Mouse (Mus musculus): ENCODE data around the gene Dnah8. TPM values are rescaled to one million over a fixed set of nuclear protein-coding genes. Genes with fewer than 3 reads are reported as not detected.

Gene Dnah8
- polyA plus RNA-seq, 1 experiment = 2.3 TPM

DNA sequence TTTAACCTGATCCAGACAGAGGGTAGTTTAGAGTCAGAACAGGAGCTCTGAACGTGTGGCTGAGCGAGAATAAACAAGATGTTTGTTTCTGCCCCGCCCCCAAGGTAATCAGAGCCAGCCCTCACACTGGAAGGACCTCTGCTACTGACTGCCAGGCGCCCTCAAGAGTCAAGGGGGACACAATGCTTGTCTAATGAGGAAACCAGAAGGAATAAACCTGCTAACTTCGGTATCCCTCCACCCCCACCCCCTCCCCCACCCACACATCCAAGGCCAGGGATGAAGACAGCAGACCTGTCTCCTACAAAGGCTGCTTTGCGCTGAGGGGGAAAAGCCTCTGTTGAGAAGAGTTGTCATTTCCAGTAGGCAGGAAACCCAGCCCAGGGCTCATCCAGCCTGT, 29.3 kb upstream of the Dnah8 start:
- DNase-seq (ENCODE audit: low read depth) = no peak
- no peak for TF ChIP-seq CTCF (IDR thresholded peaks at IDR 0.05; ENCODE audit: borderline replicate concordance, extremely low read depth, insufficient read depth, insufficient read length)
- TF ChIP-seq POLR2A (IDR thresholded peaks at IDR 0.05; ENCODE audit: borderline replicate concordance, extremely low read depth, insufficient read depth, insufficient read length, poor library complexity, severe bottlenecking) = no peak

DNA sequence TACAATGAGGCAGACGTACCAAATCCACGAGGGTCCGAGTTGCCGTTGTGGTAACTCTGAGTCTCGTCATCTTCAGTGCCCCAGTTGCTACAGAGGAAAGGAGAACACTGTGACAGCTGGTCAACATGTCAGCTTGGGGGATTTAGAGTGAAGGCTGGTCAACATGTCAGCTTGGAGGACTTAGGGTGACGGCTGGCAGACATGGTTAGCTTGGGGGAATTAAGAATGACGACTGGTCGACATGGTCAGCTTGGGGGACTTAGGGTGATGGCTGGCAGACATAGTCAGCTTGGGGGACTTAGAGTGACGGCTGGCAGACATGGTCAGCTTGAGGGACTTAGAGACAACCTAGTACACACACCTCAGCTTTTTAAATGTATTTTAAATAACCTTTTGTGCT, 26.4 kb upstream of the Dnah8 start:
- DNase-seq (ENCODE audit: low read depth) = no peak
- TF ChIP-seq CTCF (IDR thresholded peaks at IDR 0.05; ENCODE audit: borderline replicate concordance, extremely low read depth, insufficient read depth, insufficient read length) (no peak), POLR2A (IDR thresholded peaks at IDR 0.05; ENCODE audit: borderline replicate concordance, extremely low read depth, insufficient read depth, insufficient read length, poor library complexity, severe bottlenecking) (no peak)

DNA sequence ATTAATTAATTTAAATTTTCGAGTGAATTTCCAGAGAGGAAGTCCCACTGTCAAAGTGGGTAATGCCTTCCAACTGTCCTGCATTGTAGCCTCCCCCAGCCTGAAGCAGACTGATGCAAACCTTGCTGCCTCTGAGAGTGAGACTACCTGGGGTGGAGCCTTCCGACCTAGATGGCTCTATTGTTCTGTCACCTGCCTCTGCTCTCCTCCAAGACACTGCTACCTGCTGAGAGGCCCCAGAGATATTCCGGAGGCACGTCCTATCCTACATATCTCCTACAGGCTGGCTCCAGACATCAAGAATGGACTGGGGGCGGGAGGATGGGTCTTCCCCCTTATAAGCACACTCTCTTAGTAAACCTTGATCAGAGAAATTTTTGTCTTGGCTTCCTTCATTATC, 25.9 kb upstream of the Dnah8 start:
- TF ChIP-seq POLR2A (IDR thresholded peaks at IDR 0.05; ENCODE audit: borderline replicate concordance, extremely low read depth, insufficient read depth, insufficient read length, poor library complexity, severe bottlenecking) = no peak
- TF ChIP-seq CTCF (IDR thresholded peaks at IDR 0.05; ENCODE audit: borderline replicate concordance, extremely low read depth, insufficient read depth, insufficient read length) = no peak
- DNase-seq (ENCODE audit: low read depth) = no peak

DNA sequence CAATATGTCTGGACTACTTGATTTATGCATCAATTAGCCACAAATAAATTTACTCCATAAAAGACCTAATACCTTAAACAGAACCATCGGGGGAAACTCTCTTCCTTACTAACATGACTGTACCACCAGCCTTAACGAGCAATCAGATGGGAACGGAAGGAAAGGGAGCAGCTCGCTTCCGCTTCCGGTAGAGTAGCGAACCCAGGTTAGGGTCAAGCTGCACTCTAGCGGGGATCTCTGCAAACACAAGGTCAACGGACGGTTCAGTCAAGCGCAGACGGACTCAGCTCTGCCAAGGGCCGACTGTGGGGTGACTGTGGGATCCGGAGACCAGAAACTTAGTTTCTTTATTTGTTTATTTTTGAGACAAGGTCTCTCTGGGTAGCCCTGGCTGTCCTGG, 22.0 kb upstream of the Dnah8 start:
- DNase-seq (ENCODE audit: low read depth) = no peak
- TF ChIP-seq CTCF (IDR thresholded peaks at IDR 0.05; ENCODE audit: borderline replicate concordance, extremely low read depth, insufficient read depth, insufficient read length) = no peak
- TF ChIP-seq POLR2A (IDR thresholded peaks at IDR 0.05; ENCODE audit: borderline replicate concordance, extremely low read depth, insufficient read depth, insufficient read length, poor library complexity, severe bottlenecking) = no peak

DNA sequence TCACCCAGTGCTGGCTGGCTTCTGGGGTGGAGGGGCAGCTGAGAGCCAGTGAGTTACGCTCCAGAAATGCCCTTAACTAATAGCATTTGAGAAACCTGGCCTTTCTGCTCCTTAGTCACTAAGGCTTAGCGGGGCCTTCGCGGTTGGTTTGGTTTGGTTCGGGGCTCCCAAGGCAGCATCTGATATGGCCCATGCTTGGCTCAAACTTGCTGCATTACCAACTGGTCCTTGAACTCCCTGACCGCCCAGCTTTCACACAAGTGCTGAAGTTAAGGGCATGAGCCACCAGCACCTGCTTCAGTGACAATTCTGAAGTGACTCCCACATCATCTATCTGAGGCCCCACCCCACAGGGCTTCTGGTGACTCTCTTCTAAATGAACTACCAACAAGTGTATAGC, 19.9 kb upstream of the Dnah8 start:
- TF ChIP-seq CTCF (IDR thresholded peaks at IDR 0.05; ENCODE audit: borderline replicate concordance, extremely low read depth, insufficient read depth, insufficient read length) (no peak), POLR2A (IDR thresholded peaks at IDR 0.05; ENCODE audit: borderline replicate concordance, extremely low read depth, insufficient read depth, insufficient read length, poor library complexity, severe bottlenecking) (no peak)
- DNase-seq (ENCODE audit: low read depth) = no peak

DNA sequence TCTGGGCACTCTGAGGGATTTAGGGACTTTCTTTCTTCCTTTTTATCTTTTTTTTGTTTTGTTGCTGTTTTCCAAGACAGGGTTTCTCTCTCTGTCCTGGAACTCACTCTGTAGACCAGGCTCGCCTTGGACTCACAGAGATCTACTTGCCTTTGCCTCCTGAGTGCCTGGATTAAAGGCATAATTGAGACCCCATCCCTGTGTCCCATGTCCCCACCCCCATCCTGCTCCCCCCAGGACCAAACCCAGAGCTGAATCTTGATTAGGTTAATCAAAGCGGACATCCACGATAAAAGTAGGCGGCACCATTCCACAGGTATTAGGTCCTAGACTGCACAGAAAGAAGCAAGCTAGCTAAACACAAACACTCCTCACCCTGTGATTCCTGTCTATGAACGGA, 19.2 kb upstream of the Dnah8 start:
- TF ChIP-seq POLR2A (IDR thresholded peaks at IDR 0.05; ENCODE audit: borderline replicate concordance, extremely low read depth, insufficient read depth, insufficient read length, poor library complexity, severe bottlenecking) (no peak), CTCF (IDR thresholded peaks at IDR 0.05; ENCODE audit: borderline replicate concordance, extremely low read depth, insufficient read depth, insufficient read length) (no peak)
- DNase-seq (ENCODE audit: low read depth) = no peak

DNA sequence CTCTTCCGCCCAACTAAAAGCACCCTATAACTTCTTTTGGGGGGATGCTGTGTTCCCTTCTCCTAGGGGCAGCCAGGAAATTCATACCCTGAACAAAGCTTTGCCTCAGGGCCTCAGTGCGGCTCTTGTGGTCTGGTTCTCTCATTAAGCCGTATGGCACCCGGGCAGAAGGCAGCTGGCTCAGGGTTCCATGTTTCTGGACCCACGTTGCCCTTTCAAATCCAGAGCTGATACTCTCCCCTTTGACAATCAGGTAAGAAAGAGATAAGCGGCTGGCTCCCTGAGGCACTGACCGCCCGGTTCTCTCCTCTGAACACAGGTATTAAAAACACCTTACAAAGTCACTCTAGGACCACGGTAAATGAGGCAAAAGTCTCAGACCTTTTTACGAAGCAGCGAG, 17.9 kb upstream of the Dnah8 start:
- no peak for DNase-seq (ENCODE audit: low read depth)
- no peak for TF ChIP-seq CTCF (IDR thresholded peaks at IDR 0.05; ENCODE audit: borderline replicate concordance, extremely low read depth, insufficient read depth, insufficient read length)
- no peak for TF ChIP-seq POLR2A (IDR thresholded peaks at IDR 0.05; ENCODE audit: borderline replicate concordance, extremely low read depth, insufficient read depth, insufficient read length, poor library complexity, severe bottlenecking)

DNA sequence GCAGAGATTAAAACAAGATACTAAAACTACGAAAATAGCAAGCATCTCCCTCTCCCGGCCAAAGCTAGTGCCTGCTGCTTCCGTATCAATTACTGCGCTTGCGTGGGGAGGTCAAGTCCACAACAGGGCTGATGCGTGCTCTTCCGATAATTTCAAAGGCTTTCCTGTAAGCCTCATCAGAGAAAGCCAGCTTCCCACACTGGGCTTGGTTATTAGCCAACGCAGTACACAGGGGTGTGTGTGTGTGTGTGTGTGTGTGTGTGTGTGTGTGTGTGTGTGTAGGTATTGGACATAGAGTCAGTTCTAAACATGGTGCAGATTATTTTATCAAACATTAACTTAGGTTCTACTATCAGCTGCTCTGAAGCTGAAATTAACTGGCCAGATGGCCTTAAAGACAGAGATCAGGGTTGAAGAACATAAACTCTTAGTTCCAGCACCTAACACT, 17.5 kb upstream of the Dnah8 start:
- TF ChIP-seq CTCF (IDR thresholded peaks at IDR 0.05; ENCODE audit: borderline replicate concordance, extremely low read depth, insufficient read depth, insufficient read length) (no peak), POLR2A (IDR thresholded peaks at IDR 0.05; ENCODE audit: borderline replicate concordance, extremely low read depth, insufficient read depth, insufficient read length, poor library complexity, severe bottlenecking) (no peak)

DNA sequence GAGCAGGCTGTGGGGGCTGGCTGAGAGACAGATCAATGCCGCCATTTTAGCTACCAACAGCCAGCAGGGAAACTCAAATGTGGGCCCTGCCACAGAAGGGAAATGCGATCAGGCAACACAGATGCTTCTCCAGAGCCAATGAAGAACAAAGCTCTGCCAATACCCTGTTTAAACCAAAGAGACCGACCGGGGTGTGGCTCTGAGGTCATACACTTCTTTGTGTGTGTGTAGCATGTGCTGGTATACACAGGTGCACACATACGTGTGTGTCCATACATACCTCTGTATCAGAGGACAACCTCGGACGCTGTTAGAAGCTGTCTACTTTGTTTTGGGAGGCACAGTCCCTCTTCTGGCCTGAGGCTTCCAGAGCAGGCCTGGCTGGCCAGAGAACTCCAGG, 16.8 kb upstream of the Dnah8 start:
- no peak for DNase-seq (ENCODE audit: low read depth)
- TF ChIP-seq CTCF (IDR thresholded peaks at IDR 0.05; ENCODE audit: borderline replicate concordance, extremely low read depth, insufficient read depth, insufficient read length) = no peak
- TF ChIP-seq POLR2A (IDR thresholded peaks at IDR 0.05; ENCODE audit: borderline replicate concordance, extremely low read depth, insufficient read depth, insufficient read length, poor library complexity, severe bottlenecking) = no peak

More for the DNA sequence above, 17.5 kb upstream of the Dnah8 start:
- DNase-seq (ENCODE audit: low read depth) = no peak

DNA sequence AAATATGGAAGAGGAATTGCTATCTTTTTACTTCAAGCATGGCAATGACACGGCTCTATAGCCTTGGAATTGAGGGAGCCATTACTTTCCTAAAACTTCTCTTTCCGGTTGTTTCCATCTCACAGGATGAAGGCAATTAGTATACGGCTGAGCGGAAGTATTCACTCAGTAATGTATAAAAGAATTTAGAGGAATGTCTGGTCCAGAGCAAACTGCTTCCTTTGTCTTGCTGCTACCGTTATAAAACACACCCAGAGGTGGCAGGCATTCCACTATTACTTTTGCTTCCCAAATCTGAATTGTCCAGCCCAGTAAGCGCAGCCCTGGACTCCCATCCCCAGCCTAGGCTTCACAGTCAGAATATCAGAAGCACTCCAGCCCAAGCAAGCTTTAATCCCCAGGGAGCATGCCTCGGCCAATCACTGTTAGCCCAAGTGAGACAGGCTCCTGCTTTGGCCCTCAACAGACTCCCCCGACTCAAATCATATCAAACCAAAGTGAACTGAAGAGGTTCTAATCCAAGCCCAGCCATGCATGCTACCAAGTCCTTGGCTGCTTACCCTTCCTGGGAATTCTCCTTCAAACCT, 16.2 kb upstream of the Dnah8 start:
- TF ChIP-seq CTCF (IDR thresholded peaks at IDR 0.05; ENCODE audit: borderline replicate concordance, extremely low read depth, insufficient read depth, insufficient read length) (no peak), POLR2A (IDR thresholded peaks at IDR 0.05; ENCODE audit: borderline replicate concordance, extremely low read depth, insufficient read depth, insufficient read length, poor library complexity, severe bottlenecking) (no peak)
- no peak for DNase-seq (ENCODE audit: low read depth)

DNA sequence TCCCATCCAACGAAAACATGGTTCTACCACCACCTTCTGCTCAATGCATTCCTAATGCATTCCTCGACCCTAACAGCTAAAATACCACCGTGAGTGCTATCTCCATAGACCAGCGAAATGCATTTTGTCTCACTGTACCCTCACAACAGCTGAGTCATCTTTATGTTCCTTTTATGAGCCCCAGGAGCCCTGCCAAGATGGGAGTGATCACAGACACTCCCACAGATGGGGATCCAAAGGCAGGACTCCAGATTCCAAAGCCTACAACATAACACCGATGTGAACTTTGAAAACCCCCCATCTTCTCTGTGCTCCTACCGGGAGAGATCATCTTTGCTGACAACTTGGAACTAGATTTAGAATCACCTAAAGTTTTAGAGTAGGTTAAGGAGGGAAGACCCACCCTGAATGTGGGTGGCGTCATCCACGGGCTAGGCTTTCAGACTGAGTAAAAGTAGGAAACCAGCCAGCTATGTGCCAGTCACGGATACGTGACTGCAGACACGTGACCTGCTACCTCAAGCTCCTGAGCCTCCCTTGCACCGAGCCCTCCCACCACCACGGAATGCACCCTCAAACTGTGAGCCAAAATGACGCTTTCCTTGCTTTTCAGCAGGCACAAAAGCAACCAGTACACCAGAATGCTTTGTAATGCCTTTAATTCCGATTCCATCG, 14.7 kb upstream of the Dnah8 start:
- TF ChIP-seq CTCF (IDR thresholded peaks at IDR 0.05; ENCODE audit: borderline replicate concordance, extremely low read depth, insufficient read depth, insufficient read length) = no peak
- TF ChIP-seq POLR2A (IDR thresholded peaks at IDR 0.05; ENCODE audit: borderline replicate concordance, extremely low read depth, insufficient read depth, insufficient read length, poor library complexity, severe bottlenecking) = no peak
- peak; percentile 51 for DNase-seq (ENCODE audit: low read depth)

DNA sequence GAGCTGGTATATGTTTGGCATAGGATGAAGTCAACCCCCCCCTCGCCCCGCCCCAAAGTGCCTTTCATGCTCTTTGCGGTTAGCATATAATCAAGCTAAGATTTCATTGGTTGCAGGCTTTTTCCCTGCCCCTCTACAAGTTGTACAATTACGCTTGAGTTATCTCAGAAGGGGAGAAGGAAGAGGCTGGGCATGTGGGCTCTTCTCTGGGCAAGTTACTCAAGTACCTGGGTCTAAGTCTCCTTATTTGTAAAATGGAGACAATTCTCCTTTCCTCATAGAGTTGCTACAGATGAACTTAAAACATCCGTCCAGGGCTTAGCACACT, 14.2 kb upstream of the Dnah8 start:
- no peak for TF ChIP-seq CTCF (IDR thresholded peaks at IDR 0.05; ENCODE audit: borderline replicate concordance, extremely low read depth, insufficient read depth, insufficient read length)
- no peak for TF ChIP-seq POLR2A (IDR thresholded peaks at IDR 0.05; ENCODE audit: borderline replicate concordance, extremely low read depth, insufficient read depth, insufficient read length, poor library complexity, severe bottlenecking)
- DNase-seq (ENCODE audit: low read depth) = no peak
